Mouse (Mus musculus) spleen, adult 2 months (tissue): ENCODE data around the gene Cyp2d40.

ENCODE experiments used
- CTCF ChIP-seq: fragments of 200-500 bp; IDR thresholded peaks from 2 replicates; pipeline ENCODE4 v1.5.1; 2011; ENCODE audit warnings: mild to moderate bottlenecking, inconsistent platforms; ENCODE audit not compliant: insufficient read depth, insufficient read length, insufficient replicate concordance; ENCODE audit errors: extremely low read depth
- POLR2A ChIP-seq: fragments of 200-500 bp; IDR thresholded peaks from 2 replicates; pipeline ENCODE4 v1.6.1; 2011; ENCODE audit warnings: low read depth, low read length, inconsistent platforms

DNA sequence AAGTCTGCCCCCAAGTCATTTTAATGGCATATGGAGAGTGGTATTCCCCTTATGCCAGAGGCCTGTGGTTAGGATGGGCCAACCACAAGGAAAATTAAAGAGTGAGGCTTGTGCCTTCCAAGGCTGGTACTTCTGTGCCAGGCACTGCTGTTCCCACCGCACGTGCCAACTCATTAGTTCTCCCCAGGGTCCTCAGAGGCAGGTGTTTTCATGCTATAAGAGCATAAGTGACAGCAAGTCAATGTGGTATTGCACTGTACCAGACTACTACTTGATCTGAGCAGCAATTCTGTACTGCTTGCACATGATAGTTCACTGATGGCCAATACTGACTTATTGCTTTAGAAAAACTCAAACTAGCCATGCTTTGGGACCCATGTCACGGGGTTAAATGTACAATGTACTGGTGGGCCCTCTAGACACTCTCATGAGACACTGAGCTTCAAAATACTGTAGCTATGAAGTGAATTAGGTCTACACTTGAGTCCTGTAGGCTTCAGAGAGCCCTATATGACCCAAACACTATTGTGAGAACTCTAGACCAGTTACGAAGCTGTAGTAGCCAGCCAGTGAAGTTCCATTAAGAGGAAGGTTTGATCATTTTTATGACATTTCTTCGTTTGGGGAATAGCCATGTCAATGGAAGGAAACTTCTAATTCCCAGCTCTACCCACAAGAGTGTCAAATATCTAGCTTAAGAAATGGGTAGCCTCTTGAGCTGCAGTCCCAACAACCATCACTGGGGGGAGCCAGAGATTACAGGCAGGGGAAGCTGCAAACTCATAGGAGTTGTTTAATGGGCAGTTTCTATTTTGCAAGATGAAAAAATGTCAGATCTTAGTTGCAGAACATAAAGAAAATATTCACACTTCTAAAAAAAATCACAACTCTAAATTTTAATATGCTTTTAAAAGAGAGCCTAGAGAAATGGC lies 41.0 kb upstream of the Cyp2d40 start:
- TF ChIP-seq CTCF (peak; percentile 79; the same call in 1 of the 2 replicates), POLR2A (no peak)
